Mouse (Mus musculus) urinary bladder, postnatal 36 days (tissue): ENCODE data around the gene Fbxl18.
A peak's percentile ranks its signal among the peaks of the same experiment; 100 is the strongest.
"Not testable (repeated sequence)": the region's sequence is repeated elsewhere in the genome, so short reads cannot be mapped to it uniquely, and the experiment has no call there.

Source experiments
- DNase-seq, 2 experiments: peaks; one replicate each; pipeline ENCODE4 v3.0.0; 2022; ENCODE audit warnings: low spot score in 2 of 2, mixed read lengths in 1 of 2

Gene Fbxl18

GRCm38 (mm10) chr5:142873718-142874117 lies 21.5 kb downstream of the Fbxl18 start:
- DNase-seq: no peak

- no peak for DNase-seq
Observed at GRCm38 (mm10) chr5:142871765-142872164, 23.5 kb downstream of the Fbxl18 start.

GRCm38 (mm10) chr5:142869463-142869862 lies 25.8 kb downstream of the Fbxl18 start:
- DNase-seq: no peak

GRCm38 (mm10) chr5:142857763-142858229 lies 37.4 kb downstream of the Fbxl18 start:
- DNase-seq: no peak

GRCm38 (mm10) chr5:142856408-142856807 lies 38.8 kb downstream of the Fbxl18 start:
- DNase-seq: no peak

- DNase-seq: no peak
Observed at GRCm38 (mm10) chr5:142854877-142855276, 40.3 kb downstream of the Fbxl18 start.

- DNase-seq: no peak
Observed at GRCm38 (mm10) chr5:142853585-142853984, 41.6 kb downstream of the Fbxl18 start.

- DNase-seq: no peak
Observed at GRCm38 (mm10) chr5:142851681-142852049, 43.6 kb downstream of the Fbxl18 start.

GRCm38 (mm10) chr5:142850916-142851680 lies 44.1 kb downstream of the Fbxl18 start:
- DNase-seq: no peak

GRCm38 (mm10) chr5:142850476-142850875 lies 44.7 kb downstream of the Fbxl18 start:
- DNase-seq: no peak

GRCm38 (mm10) chr5:142848911-142849310 lies 46.3 kb downstream of the Fbxl18 start:
- DNase-seq: no peak

GRCm38 (mm10) chr5:142848149-142848548 lies 47.1 kb downstream of the Fbxl18 start:
- DNase-seq: no peak

- no peak for DNase-seq
Observed at GRCm38 (mm10) chr5:142844467-142844866, 50.8 kb downstream of the Fbxl18 start.

GRCm38 (mm10) chr5:142842137-142842642 lies 53.0 kb downstream of the Fbxl18 start:
- no peak for DNase-seq

- no peak for DNase-seq
Observed at GRCm38 (mm10) chr5:142841372-142842136, 53.7 kb downstream of the Fbxl18 start.

- not testable (repeated sequence) for DNase-seq
Observed at GRCm38 (mm10) chr5:142837427-142837826, 57.8 kb downstream of the Fbxl18 start.

GRCm38 (mm10) chr5:142836891-142837290 lies 58.3 kb downstream of the Fbxl18 start:
- DNase-seq: peak; percentile 55 to 61

- DNase-seq: no peak
Observed at GRCm38 (mm10) chr5:142833646-142834438, 61.4 kb downstream of the Fbxl18 start.

- DNase-seq: no peak
Observed at GRCm38 (mm10) chr5:142826131-142826530, 69.1 kb downstream of the Fbxl18 start.

- DNase-seq: no peak
Observed at GRCm38 (mm10) chr5:142825665-142826064, 69.6 kb downstream of the Fbxl18 start.

GRCm38 (mm10) chr5:142824091-142824490 lies 71.1 kb downstream of the Fbxl18 start:
- no peak for DNase-seq
